Mouse (Mus musculus): ENCODE measurements around the gene Cylc2.

Cylc2 gene

GRCm38 (mm10) chr4:51216378-51216777 is at the start of gene Cylc2:
Gene Cylc2, plus strand, starts transcription at chr4:51216678.
- in situ Hi-C loops (cut with MboI; ENCODE audit: low pct_unique_long_range_greater_than_20kb in 1 of 2, low sequenced_read_pairs in 2 of 2, unreplicated experiment in 1 of 2), result no loop called here
